Mouse (Mus musculus) induced T-regulatory cell, adult 2 months (primary cell): ENCODE results near the gene Zzef1.
"Not testable (repeated sequence)": the region's sequence is repeated elsewhere in the genome, so short reads cannot be mapped to it uniquely, and the experiment has no call there.

Experiments used
- DNase-seq: peaks from one replicate; pipeline ENCODE4 v3.0.0-alpha.2; 2012; ENCODE audit warnings: low read depth

Zzef1 gene

GRCm38 (mm10) chr11:72795455-72796295 lies at the start of gene Zzef1, which contains the start of gene Cyb5d2:
Gene Zzef1 (plus strand): TSS chr11:72796226.
Gene Cyb5d2 (minus strand): TSS chr11:72796142.
- DNase-seq: peak; percentile 98

DNA sequence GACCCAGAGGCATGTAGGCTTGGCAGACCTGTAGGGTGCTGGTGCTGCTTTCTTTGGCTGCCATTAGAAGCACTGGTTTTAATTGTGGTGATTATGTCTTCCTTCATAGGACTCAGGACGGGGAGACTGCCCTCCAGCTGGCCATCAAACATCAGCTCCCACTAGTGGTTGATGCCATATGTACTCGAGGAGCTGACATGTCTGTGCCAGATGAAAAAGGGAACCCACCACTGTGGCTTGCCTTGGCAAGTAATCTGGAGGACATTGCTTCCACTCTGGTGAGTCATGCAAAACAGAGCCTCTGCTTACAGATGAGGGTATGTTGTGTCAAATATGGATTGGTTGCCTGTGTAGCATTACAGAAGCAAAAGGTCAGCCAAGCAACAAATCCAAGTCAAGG lies 44.1 kb upstream of the Zzef1 start:
- no peak for DNase-seq

DNA sequence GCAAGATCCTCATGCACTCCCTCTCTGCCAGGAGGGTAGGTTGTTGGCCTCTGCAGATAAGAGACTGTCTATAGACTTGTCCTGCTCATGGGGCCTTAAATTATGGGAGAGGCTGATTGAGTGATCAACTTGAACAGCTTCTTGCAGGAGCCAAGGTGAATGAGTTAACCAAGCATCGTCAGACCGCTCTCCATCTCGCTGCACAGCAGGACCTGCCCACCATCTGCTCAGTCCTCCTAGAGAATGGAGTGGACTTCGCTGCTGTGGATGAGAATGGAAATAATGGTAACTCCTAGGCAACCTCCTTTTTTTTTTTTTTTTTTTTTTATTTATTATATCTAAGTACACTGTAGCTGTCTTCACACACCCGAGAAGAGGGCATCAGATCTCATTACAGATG lies 37.7 kb upstream of the Zzef1 start:
- DNase-seq: no peak

DNA sequence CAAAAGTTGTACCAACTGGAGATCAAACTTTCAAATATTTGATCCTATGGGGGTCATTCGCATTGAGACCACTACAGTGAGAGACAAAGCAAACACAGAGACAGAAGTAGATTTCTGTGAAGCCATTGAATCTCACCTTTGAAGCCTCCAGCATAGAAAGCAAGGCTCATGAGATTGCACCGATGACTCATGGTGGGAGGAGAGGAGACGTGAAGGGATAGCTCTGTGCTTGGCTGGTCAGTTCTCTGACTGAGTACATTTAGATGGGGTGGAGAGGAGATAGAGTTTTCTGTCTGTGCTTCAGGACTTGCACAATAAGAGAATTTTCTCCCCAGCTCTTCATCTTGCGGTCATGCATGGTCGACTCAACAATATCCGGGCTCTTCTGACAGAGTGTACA lies 36.4 kb upstream of the Zzef1 start:
- DNase-seq: no peak

DNA sequence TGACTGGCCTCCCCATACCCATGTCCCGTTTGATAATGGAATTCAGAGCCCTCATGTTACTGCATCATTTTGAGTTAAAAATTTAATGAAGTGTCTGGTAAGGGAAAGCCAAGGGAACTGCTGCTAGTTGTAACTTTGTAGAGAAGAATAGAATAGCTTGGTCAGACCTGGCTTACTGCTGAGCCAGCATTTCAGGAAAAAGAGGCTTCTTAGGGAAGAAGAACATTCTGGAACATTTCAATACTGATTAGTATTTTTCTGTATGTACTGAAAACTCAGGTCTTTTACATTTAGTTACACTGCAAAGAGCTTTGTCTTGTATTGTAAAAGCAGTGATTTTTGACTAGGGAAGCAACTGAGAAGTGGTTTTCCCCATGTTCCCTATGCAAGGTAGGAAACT lies 35.2 kb upstream of the Zzef1 start:
- DNase-seq: no peak

GRCm38 (mm10) chr11:72764270-72764669 lies 31.8 kb upstream of the Zzef1 start:
- no peak for DNase-seq

DNA sequence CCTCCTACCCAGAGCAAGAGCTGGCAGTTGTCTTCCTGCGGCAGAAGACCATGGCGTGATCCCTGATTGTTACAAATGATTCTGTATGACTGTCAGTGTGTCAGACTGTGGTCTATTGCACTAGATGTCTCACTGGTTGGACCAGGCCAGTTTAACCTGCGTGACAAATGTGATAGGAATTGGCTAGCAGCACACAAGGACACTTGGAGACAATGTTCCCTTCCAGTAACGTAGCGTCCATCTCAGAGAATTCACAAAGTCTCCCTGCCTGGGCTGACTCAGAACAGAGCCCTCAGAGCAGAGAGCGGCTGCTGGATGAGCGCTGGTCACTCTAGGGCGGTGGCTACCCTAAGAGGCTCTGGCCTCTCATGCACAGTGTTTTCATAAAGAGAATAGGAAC lies 28.3 kb upstream of the Zzef1 start:
- DNase-seq: no peak

DNA sequence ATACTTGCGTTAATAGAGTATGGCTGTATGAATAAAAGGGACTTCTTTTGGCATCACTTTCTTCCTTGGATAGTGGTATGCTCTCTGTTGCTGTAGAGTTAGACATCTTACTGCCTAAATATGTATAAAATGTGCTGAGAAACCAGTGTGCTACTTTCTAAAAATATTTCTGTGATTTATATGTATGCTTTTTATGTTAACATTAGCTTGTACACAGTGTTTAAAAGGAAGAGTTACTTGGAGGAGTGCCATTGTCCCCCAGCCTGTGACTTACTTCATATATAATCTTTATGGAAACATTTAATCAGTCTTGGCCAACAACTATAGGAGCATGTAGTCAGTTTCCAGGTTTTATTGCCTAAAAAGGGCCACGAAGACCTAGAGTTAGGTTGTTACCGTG lies 27.0 kb upstream of the Zzef1 start:
- DNase-seq: no peak

- no peak for DNase-seq
Observed at GRCm38 (mm10) chr11:72770324-72770723, 25.7 kb upstream of the Zzef1 start.

GRCm38 (mm10) chr11:72770816-72771215 lies 25.2 kb upstream of the Zzef1 start:
- DNase-seq: no peak

DNA sequence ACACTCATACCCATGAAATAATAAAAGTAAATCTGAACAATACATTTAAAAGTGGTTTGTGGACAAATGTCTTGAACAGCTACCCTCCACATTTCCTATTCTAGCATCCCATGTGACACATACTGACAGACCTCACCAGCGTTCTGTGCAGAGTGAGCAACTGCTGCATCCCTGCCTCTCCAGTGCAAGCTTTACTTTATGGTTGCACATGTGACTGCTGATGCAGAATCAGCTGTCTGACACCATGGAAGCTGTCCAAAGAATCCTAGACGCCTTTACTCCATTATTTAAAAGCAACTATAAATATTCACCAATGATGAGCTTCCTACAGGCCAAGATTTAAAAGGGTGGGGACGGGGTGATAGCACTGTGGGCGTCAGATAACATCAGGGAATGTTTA lies 24.6 kb upstream of the Zzef1 start:
- DNase-seq: no peak

- DNase-seq: not testable (repeated sequence)
Observed at GRCm38 (mm10) chr11:72772611-72773010, 23.4 kb upstream of the Zzef1 start.

DNA sequence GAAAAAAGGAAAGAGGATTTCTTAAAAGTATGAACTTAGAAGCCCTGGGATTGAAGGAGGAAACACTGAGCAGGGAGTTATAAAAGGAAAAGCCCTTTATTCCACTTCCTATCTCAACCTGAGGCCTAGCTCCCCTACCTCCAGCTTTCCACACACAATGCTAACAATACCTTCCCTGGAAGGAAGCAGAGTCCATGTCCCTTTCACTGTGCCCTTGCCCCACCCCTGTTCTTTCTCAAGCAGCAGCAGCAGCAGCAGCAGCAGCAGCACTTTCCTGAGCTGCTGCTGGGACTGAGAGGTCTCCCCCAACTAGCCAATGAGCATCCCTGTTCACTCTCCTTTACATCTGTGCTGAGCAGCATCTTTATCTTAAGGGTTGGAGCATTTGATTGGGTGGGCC lies 17.1 kb upstream of the Zzef1 start:
- DNase-seq: no peak

- DNase-seq: no peak
Observed at GRCm38 (mm10) chr11:72782103-72782502, 13.9 kb upstream of the Zzef1 start.

DNA sequence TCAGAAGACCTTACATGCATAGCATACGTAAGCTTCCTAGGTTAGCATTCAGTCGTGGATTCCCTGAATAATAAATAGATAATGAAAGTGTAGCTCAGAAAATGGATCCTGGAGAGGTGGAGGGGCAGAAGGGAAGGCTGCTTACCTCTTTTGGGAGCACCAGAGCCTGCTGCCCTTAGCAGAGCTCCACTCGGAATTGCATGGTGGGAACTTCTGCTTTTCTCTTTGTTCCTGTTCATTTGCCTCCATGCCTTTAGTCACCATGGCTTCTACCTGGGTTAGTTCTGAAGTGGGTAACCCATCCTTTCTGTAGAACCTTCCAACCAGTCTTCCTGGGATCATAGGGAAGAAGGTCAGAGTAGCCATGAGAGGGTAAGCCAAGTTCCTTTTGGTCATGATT lies 13.5 kb upstream of the Zzef1 start:
- DNase-seq: no peak

DNA sequence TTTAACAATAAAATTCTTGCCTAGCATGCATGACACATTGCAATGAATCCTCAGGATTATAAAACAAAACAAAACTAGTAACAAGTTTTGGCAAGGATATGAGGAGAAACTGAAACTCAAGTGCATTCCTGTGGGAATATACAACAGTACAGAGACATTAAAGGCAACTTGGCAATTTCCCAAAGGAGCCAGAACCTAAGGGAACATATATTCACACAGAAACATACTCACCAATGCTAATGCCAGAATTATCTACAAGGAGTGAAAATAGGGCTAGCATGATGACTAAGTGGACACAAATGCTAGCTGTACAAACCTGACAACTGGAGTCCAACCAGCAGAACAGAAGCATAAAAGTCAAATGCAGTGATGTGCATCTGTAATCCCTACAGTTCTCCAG lies 4.0 kb upstream of the Zzef1 start:
- no peak for DNase-seq

DNA sequence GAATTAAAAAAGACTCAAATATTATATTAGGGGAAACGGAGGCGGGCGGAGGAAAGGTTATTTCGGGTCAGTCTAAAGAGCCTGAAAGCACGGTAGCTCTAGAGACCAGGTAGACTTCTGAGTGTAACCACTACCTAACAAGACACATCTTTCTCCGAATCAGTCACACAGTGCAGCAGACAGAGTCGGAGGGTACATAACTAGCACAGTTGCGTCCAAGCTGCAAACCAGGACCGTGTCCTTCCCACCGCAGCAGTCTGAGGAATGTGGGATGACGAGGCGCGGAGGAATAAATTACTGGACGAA lies 924 bp upstream of the Zzef1 start:
- DNase-seq: no peak

DNA sequence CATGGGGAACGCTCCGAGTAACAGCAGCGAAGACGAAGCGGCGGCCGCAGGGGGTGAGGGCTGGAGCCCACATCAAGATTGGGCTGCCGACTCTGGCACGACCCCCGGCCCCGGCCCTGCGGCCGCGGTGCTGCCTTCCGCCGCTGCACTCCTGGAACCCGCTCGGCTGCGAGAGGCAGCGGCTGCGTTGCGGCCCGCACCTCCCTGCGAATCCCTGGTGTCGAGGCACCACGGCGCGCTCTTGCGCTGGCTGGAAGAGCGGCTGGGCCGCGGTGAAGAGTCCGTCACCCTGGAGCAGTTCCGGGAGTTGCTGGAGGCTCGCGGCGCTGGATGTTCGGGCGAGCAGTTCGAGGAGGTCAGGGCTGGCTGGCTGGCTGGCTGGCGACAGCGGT lies 266 bp downstream of the Zzef1 start:
- DNase-seq: no peak

- DNase-seq: peak; percentile 39
Observed at GRCm38 (mm10) chr11:72796773-72797338, 830 bp downstream of the Zzef1 start.

DNA sequence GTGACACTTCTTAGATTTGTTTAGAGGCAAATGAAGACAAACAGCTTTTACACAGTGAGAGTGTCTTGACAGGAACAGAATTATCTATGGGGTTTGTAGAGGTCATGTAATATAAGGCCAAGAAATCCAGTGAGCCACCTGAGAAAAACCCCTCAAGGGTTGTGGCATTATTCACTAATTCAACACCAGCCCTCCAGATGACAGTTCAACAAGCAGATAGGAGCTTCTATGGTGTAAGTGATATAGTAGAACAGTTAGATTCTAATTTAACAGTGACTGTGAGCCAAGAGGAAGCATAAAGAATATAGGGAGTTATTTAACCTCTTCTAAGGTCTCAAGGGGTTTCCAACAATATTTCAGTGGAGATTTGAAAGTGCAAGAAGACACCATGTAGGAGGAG lies 2.1 kb downstream of the Zzef1 start:
- no peak for DNase-seq

GRCm38 (mm10) chr11:72801182-72801581 lies 5.2 kb downstream of the Zzef1 start:
- no peak for DNase-seq

GRCm38 (mm10) chr11:72803038-72803437 lies 7.0 kb downstream of the Zzef1 start:
- no peak for DNase-seq

DNA sequence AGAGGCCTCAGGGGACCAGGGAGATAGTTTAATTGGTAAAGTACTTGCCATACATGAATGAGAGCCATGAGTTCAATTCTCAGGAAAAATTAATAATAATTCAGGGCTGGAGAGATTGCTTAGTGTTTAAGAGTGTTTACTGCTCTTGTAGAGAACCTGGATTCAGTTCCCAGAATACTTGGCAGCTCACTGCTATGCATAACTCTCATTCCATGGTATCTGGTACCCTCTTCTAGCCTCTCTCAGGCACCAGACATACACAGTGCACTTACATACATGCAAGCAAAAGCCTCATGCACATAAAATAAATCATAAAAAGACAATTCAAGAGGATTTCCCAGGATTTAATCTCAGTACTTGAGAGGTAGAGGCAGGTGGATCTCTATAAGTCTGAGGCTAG lies 8.6 kb downstream of the Zzef1 start:
- DNase-seq: no peak

DNA sequence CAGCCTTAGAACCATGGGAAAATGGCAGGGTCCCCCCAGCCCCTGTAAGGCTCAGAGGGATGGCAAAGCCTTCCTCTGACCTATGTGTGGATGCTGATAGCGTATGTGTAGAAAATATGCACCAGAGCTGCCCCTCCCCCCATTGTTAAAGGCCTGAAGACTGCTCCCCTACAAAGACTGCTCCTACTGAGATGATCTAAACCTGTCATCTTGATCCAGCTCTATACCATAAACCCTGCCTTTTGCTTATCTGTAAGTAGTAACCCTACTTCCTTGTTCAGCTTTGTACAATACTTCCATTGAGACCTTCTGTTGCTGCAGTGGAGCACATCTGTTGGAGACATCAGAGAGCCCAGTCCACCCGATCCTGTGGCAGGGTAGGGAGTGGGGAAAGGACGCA lies 9.2 kb downstream of the Zzef1 start:
- no peak for DNase-seq
